ENCODE assay signal across 10 mouse cellular contexts in the genomic region with DNA sequence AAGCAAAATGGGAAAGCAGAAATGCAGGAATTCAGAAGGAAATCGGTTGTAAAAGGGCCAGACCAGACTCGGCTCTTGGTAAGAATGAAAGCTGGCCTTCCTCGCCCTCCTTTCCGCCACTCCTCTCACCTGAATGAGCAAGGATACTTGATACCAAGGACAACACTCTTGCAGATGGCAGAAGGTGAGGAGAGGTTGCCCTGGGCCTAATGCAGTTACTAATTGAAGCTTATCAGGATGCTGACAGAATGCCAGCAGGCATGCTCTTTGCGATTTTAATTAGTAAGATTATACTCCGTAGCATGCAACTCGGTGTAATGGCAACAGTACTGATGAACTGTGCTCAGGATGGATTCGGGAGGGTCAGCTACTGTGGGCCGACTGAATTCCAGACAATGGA.
"Had no signal": no experiment of that assay in that cellular context is flagged by ENCODE, and none has a peak within 500 bp of the region (broad histone marks: within the 10 kb centered on the region; RNA-seq: fewer than 3 reads in every experiment).

No protein-coding gene starts in this region.

- DNase-seq: kidney, postnatal 14 days; lung, adult 2 months; lung, postnatal 36 days; thymus, postnatal 4 days had no signal

- H3K4me1 ChIP-seq: liver, embryonic 15.5 days had no signal

- H3K9me3 ChIP-seq: limb, embryonic 10.5 days; liver, embryonic 15.5 days; midbrain, embryonic 13.5 days had no signal

- H3K27me3 ChIP-seq: liver, embryonic 15.5 days had no signal

- H3K27ac ChIP-seq: limb, embryonic 10.5 days; liver, embryonic 15.5 days; midbrain, embryonic 13.5 days; stomach, postnatal 0 days had no signal

- H3K4me3 ChIP-seq: limb, embryonic 10.5 days; liver, embryonic 15.5 days; midbrain, embryonic 13.5 days had no signal

- H3K36me3 ChIP-seq: limb, embryonic 10.5 days; liver, embryonic 15.5 days; midbrain, embryonic 13.5 days had no signal

- ATAC-seq: lung, postnatal 0 days; midbrain, embryonic 13.5 days had no signal

- H3K9ac ChIP-seq: liver, embryonic 15.5 days; midbrain, embryonic 13.5 days had no signal

- H3K4me2 ChIP-seq: liver, embryonic 11.5 days; liver, embryonic 15.5 days; midbrain, embryonic 13.5 days had no signal
